ENCODE assay signal across 8 mouse cellular contexts in the genomic region with DNA sequence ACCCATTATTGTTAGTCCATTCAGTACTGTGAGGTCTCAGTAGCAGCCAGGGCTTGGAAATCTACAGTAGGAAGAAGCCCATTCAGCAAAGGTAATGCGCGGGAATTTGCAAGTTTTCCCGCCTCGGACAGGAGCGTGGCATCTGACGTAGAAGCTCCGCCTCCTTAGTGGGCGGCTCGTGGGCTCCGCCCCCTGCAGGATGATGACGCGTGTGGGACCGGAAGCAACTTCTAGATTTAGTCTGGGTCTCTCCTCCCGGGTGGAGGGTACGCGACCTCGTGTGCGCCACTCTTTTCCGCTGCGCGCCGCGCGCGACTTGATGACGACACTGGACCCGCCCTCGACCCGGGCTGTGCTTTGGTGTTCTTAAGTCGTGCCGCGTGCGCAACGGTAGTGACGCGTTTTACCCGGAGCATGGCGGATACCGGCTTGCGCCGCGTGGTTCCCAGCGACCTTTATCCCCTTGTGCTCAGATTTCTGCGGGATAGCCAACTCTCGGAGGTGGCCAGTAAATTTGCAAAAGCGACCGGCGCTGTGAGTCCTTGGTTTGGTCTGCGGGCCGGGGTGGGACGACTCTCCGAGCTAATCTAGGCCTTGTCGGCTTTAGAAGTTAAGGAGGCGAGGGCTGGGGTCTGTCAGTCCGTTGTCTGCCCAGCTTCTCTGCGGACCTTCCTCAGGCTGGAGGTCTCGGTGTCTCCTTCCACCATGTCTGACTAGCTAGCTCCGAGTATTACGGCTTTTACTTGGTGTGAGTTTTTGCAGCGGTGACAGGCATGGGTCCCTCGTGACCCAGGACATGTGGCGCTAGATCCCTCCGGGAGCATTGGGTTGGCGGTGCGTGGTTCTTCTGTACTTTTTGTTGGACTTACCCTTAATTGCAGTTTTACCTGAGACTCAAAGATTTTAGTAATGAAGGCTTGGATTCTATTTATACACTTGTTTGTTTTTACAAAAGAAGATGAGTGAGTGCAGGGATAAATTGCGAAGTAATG. TPM values are rescaled to one million over a fixed set of nuclear protein-coding genes. Genes with fewer than 3 reads are reported as not detected.
DNase-seq lines count a peak whose midpoint lies in the region; ATAC-seq lines count a peak whose summit lies in the region.

A gene (plus strand): TSS at position 248 of the 992 bp plus-strand sequence.

- H3K27ac ChIP-seq in hindbrain, embryonic 14.5 days = peak within 1 kb of the TSS; percentile 72

- H3K9me3 ChIP-seq in hindbrain, embryonic 14.5 days (ENCODE audit: control insufficient read depth, low read length) = no peaks in the 10 kb centered on the region

- peaks cover 55% of the 10 kb centered on the region for H3K36me3 ChIP-seq in hindbrain, embryonic 14.5 days (replicated peaks; ENCODE audit: control insufficient read depth, insufficient read depth)

- ATAC-seq in hindbrain, embryonic 14.5 days (ENCODE audit: low FRiP score) = peak; percentile 97

- WGBS in hindbrain, embryonic 14.5 days = under 1% methylated on average over 66 of the region's 66 CpGs

- H3K27me3 ChIP-seq in hindbrain, embryonic 14.5 days (ENCODE audit: control insufficient read depth, insufficient read depth, low read length) = no peaks in the 10 kb centered on the region

- DNase-seq in R1 (ENCODE audit: low read depth, low spot score) = peak; percentile 99
- DNase-seq in cerebellum, postnatal 25 days = peak; percentile 99 to 100
- peak; percentile 99 for DNase-seq in frontal cortex, postnatal 25 days (ENCODE audit: low spot score in 2 of 2)
- peak; percentile 100 for DNase-seq in hindbrain, embryonic 14.5 days (ENCODE audit: low spot score)
- peak; percentile 100 for DNase-seq in layer of hippocampus, postnatal 36 days
- peak; percentile 99 for DNase-seq in lung, postnatal 36 days
- peak; percentile 99 for DNase-seq in retina, postnatal 1 day
- peak; percentile 99 for DNase-seq in urinary bladder, adult 18-20 months (ENCODE audit: low spot score in 2 of 2)

- H3K4me3 ChIP-seq in hindbrain, embryonic 14.5 days (replicated peaks; ENCODE audit: low read length) = peak within 1 kb of the TSS; percentile 95

- H3K9ac ChIP-seq in hindbrain, embryonic 14.5 days = peak within 1 kb of the TSS; percentile 79

- peaks cover 18% of the 10 kb centered on the region for H3K4me1 ChIP-seq in hindbrain, embryonic 14.5 days (replicated peaks; ENCODE audit: control insufficient read depth, insufficient read depth, low read length)

- peak within 1 kb of the TSS; percentile 69 for H3K4me2 ChIP-seq in hindbrain, embryonic 14.5 days (replicated peaks)

RNA-seq across cellular contexts. Expression of the gene that starts here (rescaled TPM):
- 58.1 and 63.2 TPM in 2 replicates for polyA plus RNA-seq in hindbrain, embryonic 14.5 days (2014; fragmentation: Nextera tagmentation; extraction: Ambion mirVana)
- total RNA-seq in layer of hippocampus, postnatal 36 days (2021) = 10 to 100 TPM; 46.3 to 49.3 TPM

Comparison
In these comparisons a context has a peak if more than half of its experiments do, and no peak if none do; other contexts are left out.
1. Peak in every context shown above with its lines: DNase-seq, ATAC-seq, H3K4me3 ChIP-seq and H3K27ac ChIP-seq.